Mouse (Mus musculus): ENCODE results near the gene 2010111I01Rik. TPM values are rescaled to one million over a fixed set of nuclear protein-coding genes. Genes with fewer than 3 reads are reported as not detected.

2010111I01Rik gene
- polyA plus RNA-seq, 1 experiment, result 47.5 TPM

- no peak overlapping the region for H3K27ac ChIP-seq (ENCODE audit: control insufficient read depth, insufficient read depth, low read depth, low read length, poor library complexity)
- H3K4me1 ChIP-seq (ENCODE audit: control insufficient read depth, insufficient read depth, low read length), result no peaks in the 10 kb centered on the region
- no peak for TF ChIP-seq CTCF (IDR thresholded peaks at IDR 0.05; ENCODE audit: control insufficient read depth, insufficient read depth, low read length)
- no peak for TF ChIP-seq POLR2A (IDR thresholded peaks at IDR 0.05; ENCODE audit: borderline replicate concordance, control insufficient read depth, low read depth, low read length)
- WGBS, result 80% methylated on average over 3 of the region's 3 CpGs
- H3K4me3 ChIP-seq (replicated peaks; ENCODE audit: control insufficient read depth, low read depth, low read length), result no peak overlapping the region
Observed at GRCm38 (mm10) chr13:63172097-63172445, 207.4 kb downstream of the 2010111I01Rik start.

DNA sequence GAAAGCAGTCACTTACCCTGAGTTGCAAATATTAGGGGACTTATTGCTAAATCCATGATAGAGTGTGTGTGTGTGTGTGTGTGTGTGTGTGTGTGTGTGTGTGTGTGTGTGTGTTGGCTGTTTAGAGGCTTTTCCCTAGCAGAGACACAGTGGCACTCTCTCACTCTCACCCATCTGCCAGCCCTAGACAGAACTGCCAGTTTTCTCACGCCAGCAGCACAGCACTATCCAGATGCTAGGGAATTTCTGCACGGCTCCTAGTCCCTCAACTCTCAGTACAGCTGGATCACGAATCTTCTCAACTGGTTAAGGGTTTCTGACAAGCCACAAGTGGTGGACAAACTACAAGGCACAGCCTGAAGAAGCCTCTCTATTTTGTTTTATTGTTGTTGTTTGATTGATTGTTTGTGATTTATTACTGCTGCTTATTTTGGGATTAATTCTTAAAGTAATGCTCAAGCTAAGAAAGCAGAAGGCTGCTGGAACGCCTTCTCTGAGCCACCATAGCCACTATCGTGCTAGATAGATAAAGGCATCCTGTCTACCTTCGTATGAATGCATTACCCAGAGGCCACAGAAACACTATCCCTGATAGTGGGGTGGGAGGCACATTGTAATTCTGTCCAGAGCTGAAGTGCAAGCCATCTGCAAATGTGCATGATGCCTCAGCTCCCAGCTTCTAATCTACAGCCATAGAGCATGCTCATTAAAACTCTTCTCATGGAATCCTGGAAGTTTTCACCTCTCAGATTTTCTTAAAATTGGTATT, 209.7 kb downstream of the 2010111I01Rik start:
- H3K4me1 ChIP-seq (ENCODE audit: control insufficient read depth, insufficient read depth, low read length), result no peaks in the 10 kb centered on the region
- 70% methylated on average over 6 of the region's 6 CpGs for WGBS
- no peak overlapping the region for H3K4me3 ChIP-seq (replicated peaks; ENCODE audit: control insufficient read depth, low read depth, low read length)
- no peak overlapping the region for H3K27ac ChIP-seq (ENCODE audit: control insufficient read depth, insufficient read depth, low read depth, low read length, poor library complexity)
- TF ChIP-seq POLR2A (IDR thresholded peaks at IDR 0.05; ENCODE audit: borderline replicate concordance, control insufficient read depth, low read depth, low read length) (no peak), CTCF (IDR thresholded peaks at IDR 0.05; ENCODE audit: control insufficient read depth, insufficient read depth, low read length) (no peak)

GRCm38 (mm10) chr13:63176131-63176530, 211.4 kb downstream of the 2010111I01Rik start:
- 80% methylated on average over 4 of the region's 4 CpGs for WGBS
- no peak for TF ChIP-seq POLR2A (IDR thresholded peaks at IDR 0.05; ENCODE audit: borderline replicate concordance, control insufficient read depth, low read depth, low read length)
- no peak for TF ChIP-seq CTCF (IDR thresholded peaks at IDR 0.05; ENCODE audit: control insufficient read depth, insufficient read depth, low read length)
- Histone ChIP-seq H3K4me1 (ENCODE audit: control insufficient read depth, insufficient read depth, low read length) (no peaks in the 10 kb centered on the region), H3K27ac (ENCODE audit: control insufficient read depth, insufficient read depth, low read depth, low read length, poor library complexity) (no peak overlapping the region), H3K4me3 (replicated peaks; ENCODE audit: control insufficient read depth, low read depth, low read length) (no peak overlapping the region)

GRCm38 (mm10) chr13:63177232-63177631, 212.5 kb downstream of the 2010111I01Rik start:
- no peak overlapping the region for H3K4me3 ChIP-seq (replicated peaks; ENCODE audit: control insufficient read depth, low read depth, low read length)
- no peaks in the 10 kb centered on the region for H3K4me1 ChIP-seq (ENCODE audit: control insufficient read depth, insufficient read depth, low read length)
- WGBS, result 80% methylated on average over 4 of the region's 4 CpGs
- TF ChIP-seq POLR2A (IDR thresholded peaks at IDR 0.05; ENCODE audit: borderline replicate concordance, control insufficient read depth, low read depth, low read length) (no peak), CTCF (IDR thresholded peaks at IDR 0.05; ENCODE audit: control insufficient read depth, insufficient read depth, low read length) (no peak)
- H3K27ac ChIP-seq (ENCODE audit: control insufficient read depth, insufficient read depth, low read depth, low read length, poor library complexity), result no peak overlapping the region

DNA sequence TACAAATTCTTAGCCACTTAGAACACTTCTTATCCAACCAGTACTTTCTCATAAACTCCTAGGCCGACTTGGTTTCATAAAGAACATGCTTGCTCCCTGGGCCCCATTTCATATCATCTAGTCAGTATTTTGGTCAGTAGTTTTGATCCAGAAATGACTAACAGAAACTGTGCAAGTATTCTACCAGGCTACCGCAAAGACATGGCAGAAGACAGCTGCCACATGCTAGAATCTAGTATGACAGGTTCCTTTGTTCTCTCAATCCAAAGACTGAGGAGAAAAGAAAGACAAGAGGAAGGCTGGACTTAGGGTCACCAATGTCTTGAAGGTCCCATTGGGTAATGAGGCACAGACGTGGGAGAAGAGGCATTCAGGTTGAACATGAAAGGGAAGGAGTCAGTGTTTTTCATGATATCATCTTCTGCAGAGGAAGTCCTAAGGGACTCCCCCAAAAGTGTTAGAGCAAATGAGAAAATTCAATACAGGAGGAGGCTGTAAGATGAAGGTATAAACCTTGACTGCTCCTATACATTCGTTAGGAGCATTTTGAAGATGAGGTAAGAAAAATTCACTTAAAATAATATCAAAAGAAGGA, 216.0 kb downstream of the 2010111I01Rik start:
- no peak overlapping the region for H3K4me3 ChIP-seq (replicated peaks; ENCODE audit: control insufficient read depth, low read depth, low read length)
- no peak overlapping the region for H3K27ac ChIP-seq (ENCODE audit: control insufficient read depth, insufficient read depth, low read depth, low read length, poor library complexity)
- WGBS, result 74% methylated on average over 4 of the region's 4 CpGs
- no peak for TF ChIP-seq CTCF (IDR thresholded peaks at IDR 0.05; ENCODE audit: control insufficient read depth, insufficient read depth, low read length)
- TF ChIP-seq POLR2A (IDR thresholded peaks at IDR 0.05; ENCODE audit: borderline replicate concordance, control insufficient read depth, low read depth, low read length), result no peak
- H3K4me1 ChIP-seq (ENCODE audit: control insufficient read depth, insufficient read depth, low read length), result no peaks in the 10 kb centered on the region

GRCm38 (mm10) chr13:63184946-63185345, 220.3 kb downstream of the 2010111I01Rik start:
- 79% methylated on average over 6 of the region's 6 CpGs for WGBS
- TF ChIP-seq CTCF (IDR thresholded peaks at IDR 0.05; ENCODE audit: control insufficient read depth, insufficient read depth, low read length), result no peak
- TF ChIP-seq POLR2A (IDR thresholded peaks at IDR 0.05; ENCODE audit: borderline replicate concordance, control insufficient read depth, low read depth, low read length), result no peak
- no peak overlapping the region for H3K4me3 ChIP-seq (replicated peaks; ENCODE audit: control insufficient read depth, low read depth, low read length)

DNA sequence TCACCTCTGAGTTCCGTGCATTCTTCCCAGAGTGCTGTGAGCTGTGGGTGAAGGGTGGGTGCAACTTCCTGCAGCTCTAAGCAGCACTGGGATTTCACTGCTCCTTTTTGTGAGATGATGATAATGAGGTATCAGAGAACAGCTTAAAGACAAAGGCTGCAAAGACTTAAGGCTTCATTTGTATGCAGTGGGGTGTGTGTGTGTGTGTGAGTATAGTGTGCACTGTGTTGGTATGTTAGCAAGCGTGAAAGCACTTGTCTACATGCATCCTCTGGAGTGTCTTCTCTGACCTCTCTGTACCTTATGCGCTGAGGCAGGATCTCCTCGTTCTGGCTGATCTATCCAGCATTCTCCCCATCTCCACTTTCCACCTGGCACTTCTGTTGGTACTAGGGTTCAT, 221.5 kb downstream of the 2010111I01Rik start:
- TF ChIP-seq POLR2A (IDR thresholded peaks at IDR 0.05; ENCODE audit: borderline replicate concordance, control insufficient read depth, low read depth, low read length), result no peak
- no peak for TF ChIP-seq CTCF (IDR thresholded peaks at IDR 0.05; ENCODE audit: control insufficient read depth, insufficient read depth, low read length)
- no peaks in the 10 kb centered on the region; the same call in 1 of the 2 replicates for H3K4me1 ChIP-seq (ENCODE audit: control insufficient read depth, insufficient read depth, low read length)
- H3K27ac ChIP-seq (ENCODE audit: control insufficient read depth, insufficient read depth, low read depth, low read length, poor library complexity), result no peak overlapping the region
- H3K4me3 ChIP-seq (replicated peaks; ENCODE audit: control insufficient read depth, low read depth, low read length), result no peak overlapping the region
- WGBS, result 81% methylated on average over 4 of the region's 4 CpGs

More at GRCm38 (mm10) chr13:63184946-63185345, 220.3 kb downstream of the 2010111I01Rik start:
- no peak overlapping the region for H3K27ac ChIP-seq (ENCODE audit: control insufficient read depth, insufficient read depth, low read depth, low read length, poor library complexity)
- H3K4me1 ChIP-seq (ENCODE audit: control insufficient read depth, insufficient read depth, low read length), result no peaks in the 10 kb centered on the region; the same call in 1 of the 2 replicates

- Histone ChIP-seq H3K4me3 (replicated peaks; ENCODE audit: control insufficient read depth, low read depth, low read length) (no peak overlapping the region), H3K4me1 (ENCODE audit: control insufficient read depth, insufficient read depth, low read length) (no peaks in the 10 kb centered on the region; the same call in 1 of the 2 replicates), H3K27ac (ENCODE audit: control insufficient read depth, insufficient read depth, low read depth, low read length, poor library complexity) (no peak overlapping the region)
- no peak for TF ChIP-seq POLR2A (IDR thresholded peaks at IDR 0.05; ENCODE audit: borderline replicate concordance, control insufficient read depth, low read depth, low read length)
- no peak for TF ChIP-seq CTCF (IDR thresholded peaks at IDR 0.05; ENCODE audit: control insufficient read depth, insufficient read depth, low read length)
- WGBS, result 74% methylated on average over 1 of the region's 1 CpGs
Observed at GRCm38 (mm10) chr13:63186642-63187041, 221.9 kb downstream of the 2010111I01Rik start.
